Mouse (Mus musculus) layer of hippocampus, postnatal 14 days (tissue): ENCODE data around the gene Tbx10. TPM values are rescaled to one million over a fixed set of nuclear protein-coding genes. Genes with fewer than 3 reads are reported as not detected.
"Not testable (repeated sequence)": the region's sequence is repeated elsewhere in the genome, so short reads cannot be mapped to it uniquely, and the experiment has no call there.

ENCODE experiments used
- DNase-seq, 2 experiments: peaks; one replicate each; pipeline ENCODE4 v3.0.0; 2021 to 2022; ENCODE audit warnings: low spot score in 2 of 2, mixed read lengths in 1 of 2
- total RNA-seq, 2 experiments: library from RNA; stranded (reverse); gene quantifications; 2 replicates each; pipeline ENCODE4 v1.2.3; 2021

The Tbx10 gene
- total RNA-seq, 2 experiments from 2014 or later, result not detected

- not testable (repeated sequence) for DNase-seq
Measured at GRCm38 (mm10) chr19:3974608-3975007, 17.9 kb upstream of the Tbx10 start.

- no peak for DNase-seq
Measured at GRCm38 (mm10) chr19:3975866-3976265, 16.7 kb upstream of the Tbx10 start.

GRCm38 (mm10) chr19:3980309-3980708 lies 12.2 kb upstream of the Tbx10 start:
- peak; percentile 77 to 88 for DNase-seq

- no peak for DNase-seq
Measured at GRCm38 (mm10) chr19:3980917-3981316, 11.6 kb upstream of the Tbx10 start.

- DNase-seq, result no peak
Measured at GRCm38 (mm10) chr19:3983527-3984200, 8.9 kb upstream of the Tbx10 start.

- no peak for DNase-seq
Measured at GRCm38 (mm10) chr19:3985261-3985681, 7.3 kb upstream of the Tbx10 start.

GRCm38 (mm10) chr19:3986334-3986733 lies 6.2 kb upstream of the Tbx10 start, which contains the start of gene Acy3:
Acy3 (plus strand) TSS chr19:3986570.
- no peak for DNase-seq

- no peak for DNase-seq
Measured at GRCm38 (mm10) chr19:3988066-3988465, 4.5 kb upstream of the Tbx10 start.

- no peak for DNase-seq
Measured at GRCm38 (mm10) chr19:3988750-3989149, 3.8 kb upstream of the Tbx10 start.

- no peak for DNase-seq
Measured at GRCm38 (mm10) chr19:3990804-3991203, 1.7 kb upstream of the Tbx10 start.

GRCm38 (mm10) chr19:3991562-3991961 lies 990 bp upstream of the Tbx10 start:
- no peak for DNase-seq

- no peak for DNase-seq
Measured at GRCm38 (mm10) chr19:3991966-3992365, 586 bp upstream of the Tbx10 start.

GRCm38 (mm10) chr19:3994932-3995331 lies 2.4 kb downstream of the Tbx10 start:
- no peak for DNase-seq

GRCm38 (mm10) chr19:3995505-3995904 lies 3.0 kb downstream of the Tbx10 start:
- no peak for DNase-seq

- no peak for DNase-seq
Measured at GRCm38 (mm10) chr19:3996106-3996505, 3.6 kb downstream of the Tbx10 start.

GRCm38 (mm10) chr19:3996747-3997146 lies 4.2 kb downstream of the Tbx10 start:
- no peak for DNase-seq

GRCm38 (mm10) chr19:3997231-3997630 lies 4.7 kb downstream of the Tbx10 start:
- no peak for DNase-seq

GRCm38 (mm10) chr19:3998335-3998734 lies 5.8 kb downstream of the Tbx10 start:
- no peak for DNase-seq

GRCm38 (mm10) chr19:3999121-3999730 lies 6.7 kb downstream of the Tbx10 start:
- no peak for DNase-seq

GRCm38 (mm10) chr19:4000119-4000900 lies 7.8 kb downstream of the Tbx10 start, which contains the start of the genes Nudt8 and Gm49405:
Nudt8 (plus strand) TSS chr19:4000580.
Gm49405 (plus strand) TSS chr19:4000626.
- DNase-seq, result peak; percentile 96 to 98

- DNase-seq, result no peak
Measured at GRCm38 (mm10) chr19:4000949-4001525, 8.5 kb downstream of the Tbx10 start.

- no peak for DNase-seq
Measured at GRCm38 (mm10) chr19:4001752-4002151, 9.2 kb downstream of the Tbx10 start.
